Mouse (Mus musculus): ENCODE data around the gene Dusp1. TPM values are rescaled to one million over a fixed set of nuclear protein-coding genes. Genes with fewer than 3 reads are reported as not detected.

Gene Dusp1
- polyA plus RNA-seq, 1 experiment: 107 TPM

DNA sequence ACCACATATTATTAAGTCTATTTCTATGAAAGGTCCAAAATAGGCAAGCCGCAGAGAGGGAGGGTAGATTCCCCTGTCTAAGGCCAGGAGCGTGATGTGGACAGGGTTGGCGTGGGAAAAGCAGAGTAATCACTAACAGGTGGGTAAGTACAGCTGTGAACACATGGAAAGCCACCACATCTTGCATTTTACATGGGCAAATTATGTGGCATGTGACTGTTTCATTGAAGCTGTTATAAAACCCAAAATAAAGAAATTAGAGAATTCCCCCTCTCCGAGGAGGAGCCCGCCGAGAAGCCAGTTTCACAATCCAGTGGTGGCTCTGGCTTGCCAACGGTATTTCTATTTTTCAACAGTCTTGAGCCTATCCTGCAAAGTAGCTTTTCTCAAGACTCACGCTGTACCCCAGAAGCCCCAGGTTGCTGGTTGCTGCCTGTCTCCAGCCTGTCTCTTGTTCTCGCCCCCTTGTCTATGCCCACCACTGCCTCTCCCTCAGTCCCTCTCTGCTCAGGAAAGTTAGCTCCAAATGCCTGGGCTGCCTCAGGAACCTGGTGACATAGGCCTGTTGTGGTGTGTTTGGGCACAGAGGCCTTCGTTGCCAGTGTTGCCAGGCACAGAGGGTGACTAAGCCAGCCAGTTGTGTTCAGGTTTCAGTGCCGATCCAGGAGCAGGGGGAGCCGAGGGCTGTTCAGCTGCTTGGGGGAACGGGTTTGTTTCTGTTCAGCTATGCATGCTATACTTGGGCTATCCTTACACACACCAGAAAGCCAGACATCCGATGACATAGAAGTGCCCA lies 77.1 kb downstream of the Dusp1 start:
- no peak for TF ChIP-seq GATA1 (IDR thresholded peaks at IDR 0.05; ENCODE audit: low read length)
- no peak for TF ChIP-seq TAL1 (IDR thresholded peaks at IDR 0.05; ENCODE audit: low read length)
- H3K4me3 ChIP-seq (replicated peaks): no peak overlapping the region
- no peaks in the 10 kb centered on the region for H3K4me1 ChIP-seq (ENCODE audit: control insufficient read depth)
- no peaks in the 10 kb centered on the region for H3K36me3 ChIP-seq (ENCODE audit: control insufficient read depth)
- H3K27me3 ChIP-seq (ENCODE audit: control insufficient read depth): no peaks in the 10 kb centered on the region; the same call in 1 of the 2 replicates
- H3K9me3 ChIP-seq (ENCODE audit: control insufficient read depth, low read length): no peaks in the 10 kb centered on the region

- Histone ChIP-seq H3K36me3 (ENCODE audit: control insufficient read depth) (no peaks in the 10 kb centered on the region), H3K27me3 (ENCODE audit: control insufficient read depth) (no peaks in the 10 kb centered on the region; the same call in 1 of the 2 replicates), H3K4me1 (ENCODE audit: control insufficient read depth) (no peaks in the 10 kb centered on the region), H3K9me3 (ENCODE audit: control insufficient read depth, low read length) (no peaks in the 10 kb centered on the region), H3K4me3 (replicated peaks) (no peak overlapping the region)
- TF ChIP-seq GATA1 (IDR thresholded peaks at IDR 0.05; ENCODE audit: low read length) (no peak), TAL1 (IDR thresholded peaks at IDR 0.05; ENCODE audit: low read length) (no peak)
Observed at GRCm38 (mm10) chr17:26480956-26481355, 81.0 kb downstream of the Dusp1 start.

- TF ChIP-seq GATA1 (IDR thresholded peaks at IDR 0.05; ENCODE audit: low read length) (no peak), TAL1 (IDR thresholded peaks at IDR 0.05; ENCODE audit: low read length) (no peak)
- no peaks in the 10 kb centered on the region for H3K36me3 ChIP-seq (ENCODE audit: control insufficient read depth)
- H3K4me3 ChIP-seq (replicated peaks): no peak overlapping the region
- H3K9me3 ChIP-seq (ENCODE audit: control insufficient read depth, low read length): no peaks in the 10 kb centered on the region
- H3K27me3 ChIP-seq (ENCODE audit: control insufficient read depth): no peaks in the 10 kb centered on the region; the same call in 1 of the 2 replicates
- H3K4me1 ChIP-seq (ENCODE audit: control insufficient read depth): no peaks in the 10 kb centered on the region
Observed at GRCm38 (mm10) chr17:26479619-26480018, 82.3 kb downstream of the Dusp1 start.

DNA sequence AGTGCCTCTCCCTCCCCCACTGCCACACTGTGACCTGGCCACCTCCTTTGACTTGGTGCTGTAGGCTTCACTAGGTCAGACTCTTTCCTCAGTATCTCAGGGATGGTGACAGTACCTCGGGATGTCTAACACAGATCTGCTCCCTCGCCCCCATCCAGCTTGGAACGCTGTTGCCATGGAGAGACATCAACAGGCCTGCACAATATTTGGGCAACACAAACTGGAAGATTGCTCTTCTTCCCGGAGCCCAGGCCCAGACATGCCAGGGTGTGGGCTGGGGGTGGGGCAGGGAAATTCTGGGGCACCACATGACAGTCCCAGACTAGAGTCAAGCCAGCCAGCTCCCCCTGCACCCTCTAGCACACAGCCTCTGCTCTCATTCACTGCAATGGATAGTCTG lies 83.3 kb downstream of the Dusp1 start:
- no peaks in the 10 kb centered on the region for H3K36me3 ChIP-seq (ENCODE audit: control insufficient read depth)
- H3K27me3 ChIP-seq (ENCODE audit: control insufficient read depth): no peaks in the 10 kb centered on the region; the same call in 1 of the 2 replicates
- no peaks in the 10 kb centered on the region for H3K4me1 ChIP-seq (ENCODE audit: control insufficient read depth)
- H3K4me3 ChIP-seq (replicated peaks): no peak overlapping the region
- TF ChIP-seq GATA1 (IDR thresholded peaks at IDR 0.05; ENCODE audit: low read length) (no peak), TAL1 (IDR thresholded peaks at IDR 0.05; ENCODE audit: low read length) (no peak)
- H3K9me3 ChIP-seq (ENCODE audit: control insufficient read depth, low read length): no peaks in the 10 kb centered on the region

- H3K27me3 ChIP-seq (ENCODE audit: control insufficient read depth): no peaks in the 10 kb centered on the region; the same call in 1 of the 2 replicates
- TF ChIP-seq GATA1 (IDR thresholded peaks at IDR 0.05; ENCODE audit: low read length) (no peak), TAL1 (IDR thresholded peaks at IDR 0.05; ENCODE audit: low read length) (no peak)
Observed at GRCm38 (mm10) chr17:26476871-26477270, 85.1 kb downstream of the Dusp1 start.

GRCm38 (mm10) chr17:26468102-26468894 lies 93.6 kb downstream of the Dusp1 start:
- H3K4me3 ChIP-seq (replicated peaks): no peak overlapping the region
- H3K27me3 ChIP-seq (ENCODE audit: control insufficient read depth): no peaks in the 10 kb centered on the region; the same call in 1 of the 2 replicates
- TF ChIP-seq GATA1 (IDR thresholded peaks at IDR 0.05; ENCODE audit: low read length) (no peak), TAL1 (IDR thresholded peaks at IDR 0.05; ENCODE audit: low read length) (no peak)
- no peaks in the 10 kb centered on the region for H3K9me3 ChIP-seq (ENCODE audit: control insufficient read depth, low read length)
- no peaks in the 10 kb centered on the region for H3K4me1 ChIP-seq (ENCODE audit: control insufficient read depth)
- no peaks in the 10 kb centered on the region for H3K36me3 ChIP-seq (ENCODE audit: control insufficient read depth)

More at GRCm38 (mm10) chr17:26476871-26477270, 85.1 kb downstream of the Dusp1 start:
- H3K4me1 ChIP-seq (ENCODE audit: control insufficient read depth): no peaks in the 10 kb centered on the region
- H3K36me3 ChIP-seq (ENCODE audit: control insufficient read depth): no peaks in the 10 kb centered on the region
- no peaks in the 10 kb centered on the region for H3K9me3 ChIP-seq (ENCODE audit: control insufficient read depth, low read length)
- no peak overlapping the region for H3K4me3 ChIP-seq (replicated peaks)

GRCm38 (mm10) chr17:26467619-26468018 lies 94.3 kb downstream of the Dusp1 start:
- Histone ChIP-seq H3K4me3 (replicated peaks) (no peak overlapping the region), H3K4me1 (ENCODE audit: control insufficient read depth) (no peaks in the 10 kb centered on the region), H3K9me3 (ENCODE audit: control insufficient read depth, low read length) (no peaks in the 10 kb centered on the region), H3K36me3 (ENCODE audit: control insufficient read depth) (no peaks in the 10 kb centered on the region), H3K27me3 (ENCODE audit: control insufficient read depth) (no peaks in the 10 kb centered on the region; the same call in 1 of the 2 replicates)
- TF ChIP-seq TAL1 (IDR thresholded peaks at IDR 0.05; ENCODE audit: low read length) (no peak), GATA1 (IDR thresholded peaks at IDR 0.05; ENCODE audit: low read length) (no peak)

DNA sequence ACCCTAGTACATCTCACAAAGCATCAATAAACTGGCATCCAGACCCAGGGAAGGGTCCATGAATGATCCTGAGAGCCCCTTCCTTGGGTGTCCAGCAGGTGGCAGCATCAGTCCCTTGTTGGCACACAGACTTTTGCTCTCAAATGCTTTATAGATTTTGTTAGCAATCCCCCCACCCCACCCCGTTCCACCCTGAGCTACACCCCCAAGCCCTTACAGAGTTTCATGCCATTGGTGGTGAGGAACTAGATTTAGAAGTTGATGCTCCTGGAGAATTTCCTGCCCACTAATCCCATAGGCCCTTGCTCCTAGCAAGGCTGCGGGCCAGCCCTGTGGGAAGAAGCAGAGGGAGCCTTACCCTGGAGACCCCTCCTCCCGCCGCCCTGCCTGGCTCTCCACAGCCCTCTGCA lies 95.2 kb downstream of the Dusp1 start:
- TF ChIP-seq GATA1 (IDR thresholded peaks at IDR 0.05; ENCODE audit: low read length) (no peak), TAL1 (IDR thresholded peaks at IDR 0.05; ENCODE audit: low read length) (no peak)
- Histone ChIP-seq H3K27me3 (ENCODE audit: control insufficient read depth) (no peaks in the 10 kb centered on the region; the same call in 1 of the 2 replicates), H3K9me3 (ENCODE audit: control insufficient read depth, low read length) (no peaks in the 10 kb centered on the region), H3K4me1 (ENCODE audit: control insufficient read depth) (no peaks in the 10 kb centered on the region), H3K36me3 (ENCODE audit: control insufficient read depth) (no peaks in the 10 kb centered on the region), H3K4me3 (replicated peaks) (no peak overlapping the region)

- Histone ChIP-seq H3K27me3 (ENCODE audit: control insufficient read depth) (no peaks in the 10 kb centered on the region; the same call in 1 of the 2 replicates), H3K9me3 (ENCODE audit: control insufficient read depth, low read length) (no peaks in the 10 kb centered on the region), H3K4me1 (ENCODE audit: control insufficient read depth) (no peaks in the 10 kb centered on the region), H3K4me3 (replicated peaks) (no peak overlapping the region), H3K36me3 (ENCODE audit: control insufficient read depth) (no peaks in the 10 kb centered on the region)
- TF ChIP-seq GATA1 (IDR thresholded peaks at IDR 0.05; ENCODE audit: low read length) (no peak), TAL1 (IDR thresholded peaks at IDR 0.05; ENCODE audit: low read length) (no peak)
Observed at GRCm38 (mm10) chr17:26464972-26465371, 97.0 kb downstream of the Dusp1 start.

Data from erythroblast, embryonic 14.5 days (primary cell).